Mouse (Mus musculus) heart, postnatal 0 days (tissue): ENCODE results near the gene Gpi1. TPM values are rescaled to one million over a fixed set of nuclear protein-coding genes. Genes with fewer than 3 reads are reported as not detected.

Experiments
- ATAC-seq: fragments of 200-750 bp; cut with Nextera tagmentation; 2 replicates; pipeline ENCODE4 v1.8.0; 2017; ENCODE audit warnings: low read depth, moderate number of reproducible peaks, moderate library complexity; ENCODE audit not compliant: insufficient read depth
- DNase-seq: peaks from one replicate; pipeline ENCODE4 v3.0.0-alpha.2; 2016; ENCODE audit warnings: low spot score
- H3K27ac ChIP-seq: fragments of 300-500 bp; sonication (generic); 2 replicates; pipeline ENCODE4 v1.5.1; 2014; ENCODE audit warnings: low read depth, mild to moderate bottlenecking
- H3K27me3 ChIP-seq: fragments of 300-500 bp; sonication (generic); 2 replicates; pipeline ENCODE4 v1.6.1; 2014; ENCODE audit warnings: low read length, mixed read lengths; ENCODE audit not compliant: control insufficient read depth, insufficient read depth
- H3K36me3 ChIP-seq: fragments of 300-500 bp; sonication (generic); replicated peaks from 2 replicates; pipeline ENCODE4 v1.6.1; 2014; ENCODE audit warnings: low read length, mixed read lengths; ENCODE audit not compliant: control insufficient read depth, insufficient read depth
- H3K4me1 ChIP-seq: fragments of 300-500 bp; sonication (generic); 2 replicates; pipeline ENCODE4 v1.6.1; 2014; ENCODE audit warnings: antibody characterized with exemption; ENCODE audit not compliant: control insufficient read depth, insufficient read depth
- H3K4me2 ChIP-seq: fragments of 300-500 bp; sonication (generic); 2 replicates; pipeline ENCODE4 v1.6.1; 2014; ENCODE audit warnings: low read depth, mild to moderate bottlenecking, low read length, moderate library complexity
- H3K4me3 ChIP-seq: fragments of 300-500 bp; sonication (generic); 2 replicates; pipeline ENCODE4 v1.5.1; 2014; ENCODE audit warnings: low read depth, low read length
- H3K9ac ChIP-seq: fragments of 300-500 bp; sonication (generic); replicated peaks from 2 replicates; pipeline ENCODE4 v1.6.1; 2014; ENCODE audit warnings: low read depth, low read length, mixed read lengths
- H3K9me3 ChIP-seq: fragments of 300-500 bp; sonication (generic); replicated peaks from 2 replicates; pipeline ENCODE4 v1.6.1; 2016; ENCODE audit warnings: low read length; ENCODE audit not compliant: control insufficient read depth
- CTCF ChIP-seq: IDR thresholded peaks from 2 replicates; pipeline ENCODE4 v1.5.1; 2016; ENCODE audit warnings: antibody characterized with exemption, control low read depth, low read depth
- EP300 ChIP-seq: IDR thresholded peaks from 2 replicates; pipeline ENCODE4 v1.6.1; 2016; ENCODE audit warnings: antibody characterized with exemption, low read depth
- WGBS: fragments of 180-500 bp; shearing (Covaris S2); extraction: QIAGEN DNeasy Blood & Tissue Kit; methylation state at CpG from one replicate; pipeline ENCODE4 v1.1.7; 2014; 5-methylcytosine and 5-hydroxymethylcytosine counted together
- polyA plus RNA-seq: library from polyadenylated mRNA; unstranded; fragments of >200 nt; fragmentation: Nextera tagmentation; extraction: Ambion mirVana; gene quantifications from 2 replicates; pipeline ENCODE4 v1.2.1, GENCODE M21; 2015
- total RNA-seq: library from RNA; depleted of rRNA; stranded (reverse); fragments of >200 nt; gene quantifications from 2 replicates; pipeline ENCODE4 v1.2.3, GENCODE M21; 2014; ENCODE audit warnings: low replicate concordance

Gpi1 gene
- total and polyA plus RNA-seq, 2 experiments from 2014 or later, result 618 to 645 TPM

DNA sequence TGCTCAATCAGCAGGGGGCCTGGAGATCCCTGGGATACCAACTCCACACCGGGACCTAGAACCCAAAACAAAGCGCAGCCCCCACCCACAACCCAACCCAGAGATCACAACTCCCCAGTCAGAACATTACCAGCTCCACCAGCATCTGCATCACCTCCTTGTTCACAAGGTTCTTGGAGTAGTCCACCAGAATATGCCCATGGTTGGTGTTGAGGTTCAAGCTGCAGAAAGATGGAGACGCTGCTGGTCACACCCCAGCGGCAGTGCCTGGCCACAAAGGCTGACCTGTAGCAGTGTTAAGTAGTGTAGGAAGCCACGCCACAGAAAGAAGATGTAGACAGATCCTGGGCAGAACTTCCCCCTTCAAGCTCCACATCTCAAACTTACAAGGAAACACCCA is 983 bp downstream of the Gpi1 start:
- Histone ChIP-seq H3K9ac (peak overlapping the region; percentile 86), H3K36me3 (peaks cover 38% of the 10 kb centered on the region), H3K27me3 (no peaks in the 10 kb centered on the region), H3K27ac (peak overlapping the region; percentile 97), H3K4me1 (peaks cover 43% of the 10 kb centered on the region), H3K9me3 (no peaks in the 10 kb centered on the region), H3K4me3 (peak overlapping the region; percentile 86), H3K4me2 (peak overlapping the region; percentile 83)
- TF ChIP-seq EP300 (no peak), CTCF (no peak)
- WGBS, result 0% methylated on average over 5 of the region's 5 CpGs
- DNase-seq (no peak), ATAC-seq (no peak)

GRCm38 (mm10) chr7:34228641-34229040 is 1.5 kb downstream of the Gpi1 start:
- 4% methylated on average over 9 of the region's 9 CpGs for WGBS
- Histone ChIP-seq H3K9ac (peak overlapping the region; percentile 86; the same call in 1 of the 2 replicates), H3K9me3 (no peaks in the 10 kb centered on the region), H3K4me3 (peak overlapping the region; percentile 86), H3K27me3 (no peaks in the 10 kb centered on the region), H3K36me3 (peaks cover 43% of the 10 kb centered on the region), H3K27ac (no peak overlapping the region), H3K4me1 (peaks cover 43% of the 10 kb centered on the region), H3K4me2 (peak overlapping the region; percentile 83)
- TF ChIP-seq CTCF (no peak), EP300 (no peak)
- ATAC-seq (no peak), DNase-seq (peak; percentile 61)

DNA sequence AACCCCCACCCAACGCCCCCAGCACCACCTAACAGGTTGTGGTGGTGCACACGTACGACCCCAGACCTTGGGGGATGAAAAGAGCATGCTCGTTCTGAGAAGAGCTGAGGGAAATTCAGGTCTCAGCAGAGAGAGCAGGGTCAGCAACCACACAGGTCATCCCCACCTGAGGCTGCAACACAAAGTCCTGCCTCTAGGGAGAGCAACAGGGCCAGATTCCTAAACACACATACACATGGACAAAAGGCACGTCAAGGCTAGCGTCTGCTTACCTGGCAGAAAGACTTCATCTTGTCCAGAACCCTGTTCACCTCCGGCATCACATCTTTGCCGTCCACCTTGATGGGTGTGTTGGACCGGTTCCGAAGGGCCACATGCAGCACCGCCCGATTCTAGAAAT is 3.3 kb downstream of the Gpi1 start:
- H3K4me1 ChIP-seq, result peaks cover 29% of the 10 kb centered on the region
- no peak overlapping the region for H3K4me3 ChIP-seq
- WGBS, result 81% methylated on average over 12 of the region's 12 CpGs
- TF ChIP-seq CTCF (peak; percentile 25), EP300 (no peak)
- no peaks in the 10 kb centered on the region for H3K9me3 ChIP-seq
- DNase-seq (no peak), ATAC-seq (no peak)
- peak overlapping the region; percentile 83 for H3K4me2 ChIP-seq
- H3K36me3 ChIP-seq, result peaks cover 61% of the 10 kb centered on the region
- H3K27me3 ChIP-seq, result no peaks in the 10 kb centered on the region
- H3K9ac ChIP-seq, result no peak overlapping the region
- no peak overlapping the region for H3K27ac ChIP-seq

DNA sequence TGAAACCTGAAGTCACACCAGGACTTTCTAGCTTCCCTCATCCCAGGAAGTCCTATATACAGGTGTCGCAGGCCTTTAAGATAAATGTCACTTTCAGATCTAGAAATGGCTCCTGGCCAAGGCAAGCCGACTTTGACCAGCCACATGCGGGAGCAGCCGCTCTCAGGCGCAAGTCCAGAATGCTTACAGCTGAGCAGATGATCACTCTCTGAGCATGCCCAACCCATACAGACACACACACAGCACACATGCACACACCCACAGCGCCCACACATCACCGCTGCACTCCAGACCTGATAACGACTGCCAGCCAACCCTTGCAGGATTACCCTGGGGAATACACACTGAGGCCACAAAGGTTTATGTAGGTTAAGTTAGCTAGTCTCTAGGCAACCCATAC is 4.0 kb downstream of the Gpi1 start:
- no peaks in the 10 kb centered on the region for H3K9me3 ChIP-seq
- peak overlapping the region; percentile 18; the same call in 1 of the 2 replicates for H3K27ac ChIP-seq
- no peak for ATAC-seq
- peak overlapping the region; percentile 83 for H3K4me2 ChIP-seq
- 23% methylated on average over 8 of the region's 8 CpGs for WGBS
- no peak overlapping the region for H3K9ac ChIP-seq
- peak; percentile 7 for DNase-seq
- H3K27me3 ChIP-seq, result no peaks in the 10 kb centered on the region
- TF ChIP-seq EP300 (no peak), CTCF (no peak)
- no peak overlapping the region for H3K4me3 ChIP-seq
- peaks cover 29% of the 10 kb centered on the region for H3K4me1 ChIP-seq
- peaks cover 68% of the 10 kb centered on the region for H3K36me3 ChIP-seq

DNA sequence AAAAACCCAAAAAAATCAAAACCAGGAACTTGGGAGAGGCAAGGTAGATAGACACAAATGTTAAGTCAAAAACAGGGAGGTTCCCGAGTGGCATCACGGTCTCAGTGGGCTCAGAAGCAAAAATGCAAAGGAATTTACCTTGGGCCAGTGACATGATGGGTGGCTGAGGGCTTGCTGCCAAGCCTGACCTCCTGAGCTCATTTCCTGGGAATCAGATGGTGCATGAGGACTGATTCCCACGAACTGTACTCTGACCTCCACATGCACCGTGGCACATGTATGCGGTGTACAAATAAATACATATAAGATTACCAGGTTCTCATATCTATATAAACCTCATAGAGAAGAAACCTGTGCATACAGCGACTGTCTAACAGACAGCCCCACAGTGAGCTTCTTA is 5.8 kb downstream of the Gpi1 start:
- ATAC-seq (no peak), DNase-seq (no peak)
- 75% methylated on average over 6 of the region's 6 CpGs for WGBS
- H3K4me2 ChIP-seq, result no peak overlapping the region
- peaks cover 86% of the 10 kb centered on the region for H3K36me3 ChIP-seq
- TF ChIP-seq CTCF (no peak), EP300 (no peak)
- H3K27ac ChIP-seq, result no peak overlapping the region
- no peak overlapping the region for H3K4me3 ChIP-seq
- H3K9me3 ChIP-seq, result no peaks in the 10 kb centered on the region
- H3K27me3 ChIP-seq, result no peaks in the 10 kb centered on the region
- H3K4me1 ChIP-seq, result peaks cover 24% of the 10 kb centered on the region
- no peak overlapping the region for H3K9ac ChIP-seq

- Histone ChIP-seq H3K4me2 (no peak overlapping the region), H3K4me1 (peaks cover 10% of the 10 kb centered on the region), H3K27ac (no peak overlapping the region), H3K9ac (no peak overlapping the region), H3K36me3 (peaks cover 99% of the 10 kb centered on the region), H3K4me3 (no peak overlapping the region), H3K27me3 (no peaks in the 10 kb centered on the region), H3K9me3 (no peaks in the 10 kb centered on the region)
- 91% methylated on average over 10 of the region's 10 CpGs for WGBS
- TF ChIP-seq EP300, result no peak
- TF ChIP-seq CTCF, result no peak
- DNase-seq, result no peak
- ATAC-seq, result no peak
These were observed 7.8 kb downstream of the Gpi1 start for GRCm38 (mm10) chr7:34222340-34222739.
